12 mouse cellular contexts compared by ENCODE assay signal in the genomic region with DNA sequence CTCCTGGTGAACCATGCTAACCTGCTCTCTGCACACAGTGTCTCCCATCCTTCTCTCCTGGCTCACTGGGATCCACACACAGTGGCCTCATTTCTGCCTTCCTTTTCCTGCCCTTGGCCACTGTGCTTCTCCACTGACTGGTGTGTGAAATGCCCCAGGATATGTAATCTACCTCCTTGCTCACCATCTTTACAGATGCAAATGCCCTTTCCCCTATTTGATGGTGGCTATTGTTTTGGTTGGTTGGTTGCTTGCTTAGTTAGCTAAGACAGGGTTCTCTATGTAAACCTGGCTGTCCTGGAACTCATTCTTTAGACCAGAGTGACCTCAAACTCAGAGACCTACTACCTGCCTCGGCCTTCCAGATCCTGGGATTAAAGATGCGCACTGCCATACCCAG.
"Had no signal": no experiment of that assay in that cellular context is flagged by ENCODE, and none has a peak within 500 bp of the region (broad histone marks: within the 10 kb centered on the region; RNA-seq: fewer than 3 reads in every experiment).

No protein-coding gene starts in this region.

- H3K4me1 ChIP-seq: limb, embryonic 15.5 days; liver, embryonic 12.5 days; midbrain, embryonic 12.5 days; neural tube, embryonic 13.5 days had no signal

- H3K27me3 ChIP-seq: limb, embryonic 15.5 days; liver, embryonic 12.5 days; midbrain, embryonic 12.5 days; neural tube, embryonic 13.5 days had no signal

- DNase-seq: kidney, adult 11 months; kidney, postnatal 25 days; layer of hippocampus, adult 9-11 months; layer of hippocampus, postnatal 36 days; lung, postnatal 14 days; right cerebral cortex, postnatal 25 days; thymus, postnatal 36 days had no signal

- ATAC-seq: liver, embryonic 12.5 days; midbrain, embryonic 16.5 days had no signal

- H3K9ac ChIP-seq: limb, embryonic 15.5 days; liver, embryonic 12.5 days; midbrain, embryonic 12.5 days; neural tube, embryonic 13.5 days had no signal

- H3K27ac ChIP-seq: limb, embryonic 15.5 days; liver, embryonic 12.5 days; midbrain, embryonic 12.5 days; neural tube, embryonic 13.5 days had no signal

- H3K9me3 ChIP-seq: limb, embryonic 15.5 days; liver, embryonic 12.5 days; midbrain, embryonic 12.5 days; neural tube, embryonic 13.5 days had no signal

- H3K4me3 ChIP-seq: limb, embryonic 15.5 days; liver, embryonic 12.5 days; midbrain, embryonic 12.5 days; neural tube, embryonic 13.5 days had no signal

- H3K4me2 ChIP-seq: limb, embryonic 15.5 days; liver, embryonic 12.5 days; midbrain, embryonic 12.5 days; neural tube, embryonic 13.5 days had no signal

- H3K36me3 ChIP-seq: liver, embryonic 12.5 days; midbrain, embryonic 12.5 days; neural tube, embryonic 13.5 days had no signal
